Mouse (Mus musculus): Measurements from ENCODE around the gene Snx11.

DNA sequence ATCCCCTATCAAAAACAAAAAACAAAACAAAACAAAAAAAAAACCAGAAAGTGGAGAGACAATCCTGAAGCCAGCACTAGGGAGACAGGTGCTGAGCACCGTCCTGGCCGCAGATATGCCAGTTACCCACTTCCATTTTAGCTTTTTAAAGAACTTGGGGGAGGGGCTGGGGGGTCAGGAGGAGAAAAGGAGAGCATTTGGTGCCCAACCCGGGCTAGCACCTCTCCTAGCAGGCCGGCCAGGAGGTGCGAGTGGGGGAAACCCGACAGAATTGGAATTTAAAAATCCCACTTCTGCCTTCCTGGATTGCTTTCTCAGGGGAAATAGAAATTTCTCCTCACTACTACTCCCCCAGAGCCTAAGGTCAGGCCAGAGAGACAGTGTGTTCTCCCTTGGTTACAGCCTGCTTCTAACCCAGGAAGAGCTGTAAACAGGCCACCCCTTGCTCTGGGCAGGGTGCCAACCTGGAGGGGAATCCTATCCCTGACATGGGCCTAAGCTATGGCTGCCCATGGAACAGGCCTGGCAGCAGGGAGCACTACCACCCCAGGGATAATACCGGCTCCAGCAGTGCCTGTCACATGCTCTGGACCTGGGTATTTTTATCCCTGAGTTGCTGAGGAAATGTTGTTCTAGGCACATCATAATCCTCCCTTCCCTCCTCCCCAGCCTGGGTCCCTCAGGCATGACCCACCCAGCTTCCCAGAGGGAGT lies 47.6 kb upstream of the Snx11 start:
- no peak for TF ChIP-seq GATA1 (IDR thresholded peaks at IDR 0.05; ENCODE audit: borderline replicate concordance, low read length)
- no peak for TF ChIP-seq FLI1 (IDR thresholded peaks at IDR 0.05; ENCODE audit: low read length)
